Mouse (Mus musculus) urinary bladder, postnatal 25 days (tissue): Measurements from ENCODE around the gene Sdr16c6.

Source experiments
- DNase-seq: peaks from one replicate; pipeline ENCODE4 v3.0.0; 2022; ENCODE audit warnings: low spot score

Gene Sdr16c6

DNA sequence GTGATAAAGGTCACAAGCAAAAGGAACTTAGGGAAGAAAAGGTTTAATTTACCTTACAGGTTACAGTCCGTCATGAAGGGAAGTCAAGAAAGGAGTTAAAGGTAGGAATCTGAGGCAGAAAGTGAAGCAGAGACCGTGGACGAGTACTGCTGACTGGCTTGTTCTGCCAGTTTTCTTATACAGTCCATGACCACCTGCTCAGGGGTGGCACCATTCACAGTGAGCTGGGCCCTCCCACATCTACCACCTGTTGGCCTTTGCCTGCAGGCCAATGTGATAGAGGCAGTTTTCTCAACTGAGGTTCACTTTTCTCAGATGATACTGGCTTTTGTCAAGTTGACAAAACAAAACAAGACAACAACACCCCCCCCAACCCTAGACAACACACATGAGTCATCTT is at the start of gene Sdr16c6:
Gene Sdr16c6 (minus strand): TSS at position 151 of the 400 bp plus-strand sequence.
- DNase-seq: no peak

GRCm38 (mm10) chr4:4080180-4080579 is 2.9 kb upstream of the Sdr16c6 start:
- DNase-seq: no peak

- no peak for DNase-seq
Observed at GRCm38 (mm10) chr4:4079132-4079531, 1.8 kb upstream of the Sdr16c6 start.

GRCm38 (mm10) chr4:4076001-4076400 is 1.3 kb downstream of the Sdr16c6 start:
- no peak for DNase-seq
